Mouse (Mus musculus): Measurements from ENCODE around the gene Cep41. TPM values are rescaled to one million over a fixed set of nuclear protein-coding genes. Genes with fewer than 3 reads are reported as not detected.

Gene Cep41
- polyA plus RNA-seq, 1 experiment = 3.4 TPM

DNA sequence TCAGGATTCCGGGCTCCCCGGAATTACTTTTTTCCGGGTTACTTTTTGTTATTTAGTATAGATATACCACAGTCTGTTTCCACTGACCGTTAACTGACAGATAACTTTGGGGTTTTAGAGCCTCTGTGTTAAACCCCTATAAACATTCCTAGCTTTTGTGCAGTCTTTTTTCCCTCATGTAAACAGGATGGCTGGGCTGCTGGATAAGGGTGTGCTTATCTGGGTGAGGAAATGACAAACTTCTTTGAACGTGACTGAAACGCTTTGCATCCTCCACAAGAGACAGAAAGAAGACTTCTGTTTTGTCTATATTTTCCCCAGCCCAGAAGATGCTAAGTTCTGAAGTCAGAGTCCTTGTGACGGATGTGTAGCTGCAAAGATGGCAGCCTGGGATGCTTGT lies 18.9 kb upstream of the Cep41 start:
- 65% methylated on average over 7 of the region's 7 CpGs for WGBS
- no peak for DNase-seq (ENCODE audit: low read depth, low spot score)

DNA sequence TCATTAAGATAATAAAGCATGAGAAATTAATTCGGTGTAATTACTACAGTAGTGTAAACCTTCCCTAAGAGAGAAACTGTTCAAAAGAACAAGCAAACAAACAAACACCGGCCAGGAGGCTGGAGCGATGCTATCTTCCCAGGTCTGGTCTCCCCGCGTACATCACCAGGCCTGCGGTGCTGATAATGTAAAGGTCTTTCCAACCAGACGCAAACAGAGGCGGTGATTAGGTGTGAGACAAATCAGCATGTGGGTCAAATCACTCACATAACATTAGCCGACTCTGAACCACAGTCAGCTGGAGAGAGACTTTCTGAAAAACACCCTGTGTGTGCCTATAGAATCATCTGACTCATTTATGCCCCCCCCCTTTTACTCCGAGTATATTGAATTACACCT lies 17.8 kb upstream of the Cep41 start:
- WGBS = 80% methylated on average over 10 of the region's 10 CpGs
- no peak for DNase-seq (ENCODE audit: low read depth, low spot score)

DNA sequence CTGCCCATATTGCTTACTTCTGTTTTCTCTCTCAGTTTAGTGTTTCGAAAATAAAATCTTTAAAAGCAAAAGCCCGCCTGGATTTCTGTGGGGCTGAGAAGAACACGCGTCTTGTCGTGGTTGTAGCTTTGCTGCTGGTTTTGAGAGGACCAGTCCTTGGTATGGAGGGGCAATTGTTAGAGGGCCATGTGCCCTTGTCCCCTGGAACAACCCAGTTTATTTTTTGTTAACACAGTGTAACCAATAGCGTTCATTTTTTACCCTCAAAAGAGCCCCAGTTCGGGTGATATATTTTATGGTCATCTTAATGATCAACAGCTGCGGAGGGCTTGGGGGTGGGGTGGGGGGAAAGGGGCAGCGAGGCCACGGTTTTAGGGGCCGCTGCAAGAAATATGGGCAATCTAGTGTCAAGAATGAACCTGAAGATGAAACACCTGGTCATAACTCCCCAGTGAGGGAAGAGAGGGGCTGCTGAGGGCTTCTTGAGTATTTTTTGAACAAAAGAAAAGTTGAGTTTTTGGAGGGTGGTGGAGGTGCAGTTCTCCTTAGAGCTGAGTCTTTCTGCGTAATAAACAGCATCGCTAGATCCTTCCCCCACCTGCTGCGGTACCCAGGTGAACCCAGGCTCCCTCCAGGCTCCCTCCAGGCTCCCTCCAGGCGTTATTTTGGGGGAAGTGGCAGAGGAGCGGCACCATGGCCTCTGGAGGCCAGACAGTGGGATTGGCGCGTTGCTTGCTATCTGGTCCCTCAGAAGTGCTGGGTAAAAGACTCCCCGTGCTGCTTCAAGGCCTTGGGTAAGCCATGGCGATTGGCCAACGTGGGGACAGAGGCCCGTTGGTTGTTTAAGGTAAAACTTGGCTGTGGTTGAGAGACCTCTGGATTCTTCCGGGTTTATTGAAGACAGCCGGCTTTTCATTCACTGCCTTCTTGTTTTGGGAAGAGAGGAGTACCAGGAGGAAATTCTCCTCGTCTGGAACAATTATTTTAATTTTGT lies 17.1 kb upstream of the Cep41 start:
- 52% methylated on average over 25 of the region's 25 CpGs for WGBS
- no peak for DNase-seq (ENCODE audit: low read depth, low spot score)

DNA sequence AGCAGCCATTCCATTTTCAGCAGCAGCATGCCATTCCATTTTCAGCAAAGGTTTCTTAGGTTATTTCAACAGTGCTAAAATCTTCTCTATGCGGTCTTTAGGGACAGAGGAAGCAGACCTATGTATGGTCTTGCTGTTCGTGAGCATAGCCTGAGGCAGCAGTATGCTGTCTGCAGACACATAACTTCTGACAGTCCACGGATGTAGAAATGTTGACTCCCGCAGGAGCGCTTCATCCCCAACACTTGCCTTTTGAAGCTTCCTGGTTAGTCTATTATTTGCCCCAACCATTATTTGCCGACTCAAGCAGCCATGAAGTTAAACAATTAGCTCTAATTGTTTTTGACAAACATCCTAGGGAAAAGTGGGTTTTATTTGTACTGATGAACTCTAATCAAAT lies 15.6 kb upstream of the Cep41 start:
- no peak for DNase-seq (ENCODE audit: low read depth, low spot score)
- 65% methylated on average over 6 of the region's 6 CpGs for WGBS

DNA sequence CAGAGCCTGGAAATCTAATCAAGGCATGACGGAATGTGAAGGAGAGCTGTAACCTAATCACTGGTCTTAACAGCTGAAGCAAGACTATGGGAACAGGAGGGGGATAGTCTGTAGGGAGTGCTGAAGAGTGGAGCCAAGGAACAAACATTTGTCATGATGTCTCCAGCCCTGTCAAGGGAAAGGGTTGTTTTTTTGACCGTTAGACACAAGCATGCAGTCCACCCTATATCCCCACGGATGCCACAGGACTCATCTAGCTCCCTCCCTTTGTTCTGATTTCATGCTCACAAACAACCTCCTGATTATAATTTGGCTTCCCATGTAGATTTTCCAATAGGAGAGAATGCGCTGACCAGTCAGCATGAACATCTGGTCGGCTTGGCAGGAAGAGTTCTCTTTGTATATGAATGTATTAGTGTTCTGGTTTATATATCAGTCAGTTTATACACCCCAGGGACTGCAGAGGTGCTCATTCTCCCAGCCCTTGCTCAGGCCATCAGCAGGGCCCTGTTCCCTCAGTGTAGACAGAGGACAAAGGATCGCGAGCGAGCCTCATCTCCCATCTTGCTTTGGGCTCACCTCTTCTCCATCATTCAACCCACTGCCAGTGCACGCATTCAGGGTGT lies 10.5 kb upstream of the Cep41 start:
- WGBS = 75% methylated on average over 9 of the region's 9 CpGs
- no peak for DNase-seq (ENCODE audit: low read depth, low spot score)

DNA sequence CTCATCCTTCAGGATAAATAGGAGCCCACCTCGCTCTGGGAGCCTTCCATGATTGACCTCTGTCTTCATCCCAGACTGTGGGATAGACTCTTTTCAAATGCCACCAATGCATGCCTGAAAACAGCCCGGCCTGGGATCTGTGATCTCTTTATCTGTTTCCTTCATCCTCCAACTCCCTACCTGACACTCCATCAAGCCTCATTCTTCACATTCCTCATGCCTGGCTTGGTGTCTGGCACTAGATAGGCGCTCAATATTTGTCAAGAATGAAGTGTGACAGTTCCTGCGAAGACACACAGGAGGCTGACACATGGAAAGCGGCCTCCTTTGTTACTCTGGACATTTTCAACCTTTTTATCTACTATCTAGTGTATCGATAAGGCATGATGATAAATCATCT lies 9.9 kb upstream of the Cep41 start:
- 67% methylated on average over 6 of the region's 6 CpGs for WGBS
- no peak for DNase-seq (ENCODE audit: low read depth, low spot score)

DNA sequence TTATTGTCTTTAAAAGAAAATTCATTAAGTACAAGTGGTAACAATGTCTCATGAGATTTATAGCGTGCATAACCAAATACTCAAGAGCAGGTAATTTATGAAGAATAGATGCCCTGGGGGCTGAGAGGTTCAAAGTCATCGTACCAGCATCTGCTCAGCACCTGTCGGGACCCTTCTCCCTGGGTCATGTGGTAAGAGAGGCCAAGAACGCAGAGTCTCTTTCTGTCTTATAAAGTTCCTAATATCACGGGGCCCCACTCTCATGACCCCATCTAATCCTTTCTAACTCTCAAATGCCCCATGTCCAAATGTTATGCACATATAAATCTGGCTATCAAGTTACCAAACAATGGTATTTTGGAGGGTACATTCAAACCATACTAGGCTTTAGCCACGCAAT lies 9.3 kb upstream of the Cep41 start:
- WGBS = 87% methylated on average over 6 of the region's 6 CpGs
- DNase-seq (ENCODE audit: low read depth, low spot score) = no peak

DNA sequence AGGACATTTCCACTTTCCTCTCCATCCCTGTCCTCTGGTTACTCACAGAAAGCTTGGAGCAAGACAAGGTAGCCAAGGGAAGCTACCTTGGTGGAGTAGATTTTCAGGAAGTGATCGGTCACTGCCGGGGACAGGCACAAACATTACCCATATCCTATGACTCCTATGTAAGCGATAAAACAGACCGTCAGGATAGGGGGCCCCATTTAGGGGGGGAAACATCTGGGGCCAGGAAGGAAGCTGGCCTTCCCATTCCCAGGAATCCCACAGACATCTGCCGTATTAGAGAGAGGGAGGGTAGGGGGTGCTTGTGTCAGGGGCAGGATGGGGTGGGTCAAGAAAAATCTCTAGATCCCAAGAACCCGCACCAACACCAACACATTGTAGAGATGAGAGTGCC lies 6.6 kb upstream of the Cep41 start:
- 46% methylated on average over 6 of the region's 6 CpGs for WGBS
- DNase-seq (ENCODE audit: low read depth, low spot score) = no peak

DNA sequence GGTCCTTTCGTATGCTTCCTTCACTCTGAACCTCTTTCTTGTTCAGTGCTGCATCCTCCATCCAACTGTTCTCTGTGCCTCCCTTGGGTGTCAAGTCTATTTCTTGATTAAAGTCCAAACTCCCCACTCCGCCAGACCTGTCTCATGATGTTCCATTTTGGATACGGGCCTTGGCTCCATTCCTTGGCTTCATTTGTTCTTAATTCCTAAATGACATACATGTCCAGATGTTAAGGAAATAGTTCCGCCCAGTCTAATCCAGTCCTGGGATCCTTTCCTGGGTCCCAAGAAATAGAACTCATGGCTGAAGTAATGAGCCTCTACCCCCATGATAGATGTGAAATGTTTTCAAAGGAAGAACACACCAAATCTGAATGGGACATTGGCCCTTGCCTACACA lies 4.5 kb upstream of the Cep41 start:
- no peak for DNase-seq (ENCODE audit: low read depth, low spot score)
- WGBS = 82% methylated on average over 4 of the region's 4 CpGs

DNA sequence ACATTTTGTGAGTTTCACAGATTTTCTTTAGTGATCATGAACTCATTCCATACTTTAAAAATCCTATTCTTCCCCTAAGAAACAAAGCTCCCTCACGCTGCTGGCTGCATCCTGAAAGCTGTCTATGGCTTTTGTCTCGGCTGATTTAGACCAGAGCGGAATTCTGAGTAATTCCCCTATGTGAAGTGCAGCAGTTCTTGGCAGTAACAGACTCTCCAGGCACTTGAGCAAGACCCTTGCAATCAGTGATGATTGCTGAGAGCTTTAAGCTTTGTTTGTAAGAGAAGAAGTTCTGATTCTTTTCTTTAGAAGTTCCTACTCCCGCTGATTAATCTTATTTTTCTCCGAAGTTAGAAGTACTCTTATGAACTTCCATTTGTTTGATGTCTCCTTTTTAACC lies 3.9 kb upstream of the Cep41 start:
- no peak for DNase-seq (ENCODE audit: low read depth, low spot score)
- WGBS = 62% methylated on average over 5 of the region's 5 CpGs

DNA sequence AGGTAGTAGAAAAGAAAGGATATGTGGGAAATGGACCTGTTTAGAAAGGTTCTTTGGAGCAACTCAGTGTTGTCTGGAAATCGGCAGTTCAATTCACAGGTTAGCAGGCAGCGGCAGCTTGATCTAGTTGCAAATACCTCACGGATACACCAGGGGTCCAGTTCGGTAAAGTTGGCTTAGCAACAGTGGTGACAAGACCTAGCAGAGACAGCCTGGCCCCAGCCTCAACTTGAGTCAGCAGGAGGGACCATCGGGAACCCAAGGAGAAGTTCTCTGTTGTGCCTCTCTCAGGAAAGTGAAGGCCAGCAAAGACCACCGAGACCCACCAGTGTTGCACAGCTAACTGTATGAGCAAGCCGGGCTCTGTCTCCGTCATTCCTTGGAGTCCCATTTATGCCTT lies 1.6 kb upstream of the Cep41 start:
- 91% methylated on average over 8 of the region's 8 CpGs for WGBS
- DNase-seq (ENCODE audit: low read depth, low spot score) = no peak

DNA sequence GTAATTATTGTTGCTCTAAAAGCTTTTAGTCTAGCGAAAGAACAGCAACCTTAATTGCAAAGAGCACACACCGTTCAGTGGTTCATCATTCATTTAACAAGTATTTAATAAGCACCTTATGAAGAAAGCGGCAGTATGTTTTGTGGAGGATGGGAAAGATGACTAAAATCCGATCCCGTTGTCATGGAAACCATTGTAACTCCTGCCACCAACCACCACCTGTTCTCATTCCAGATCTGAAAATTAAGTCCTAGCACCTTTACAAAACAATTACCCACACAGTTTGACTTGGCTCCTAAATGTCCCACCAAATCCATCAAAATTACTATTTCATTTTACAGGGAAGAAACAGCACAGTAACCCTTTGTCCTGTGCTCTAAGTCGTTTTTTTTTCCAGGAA lies 660 bp upstream of the Cep41 start:
- DNase-seq (ENCODE audit: low read depth, low spot score) = no peak
- WGBS = 44% methylated on average over 6 of the region's 6 CpGs

DNA sequence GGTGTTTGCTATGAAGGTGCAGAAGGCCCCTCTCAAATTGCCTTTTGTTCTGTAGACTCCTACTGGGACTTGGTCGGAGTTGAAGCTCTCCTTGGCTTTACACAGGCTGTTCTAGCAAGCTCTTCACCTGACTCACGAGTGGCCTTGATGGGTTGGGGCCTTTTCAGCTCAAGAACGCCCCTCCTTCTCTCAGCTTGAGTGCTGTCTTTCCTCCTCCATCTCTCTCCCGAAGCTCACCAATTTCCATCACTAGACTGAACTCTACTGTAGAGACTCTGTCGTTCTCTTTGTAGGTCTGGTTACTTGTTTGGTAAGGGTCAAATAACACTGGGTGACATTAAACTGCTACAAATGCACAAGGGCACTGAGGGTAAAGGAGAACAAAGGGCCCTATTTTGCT lies 723 bp downstream of the Cep41 start:
- WGBS = 69% methylated on average over 5 of the region's 5 CpGs
- DNase-seq (ENCODE audit: low read depth, low spot score) = no peak

DNA sequence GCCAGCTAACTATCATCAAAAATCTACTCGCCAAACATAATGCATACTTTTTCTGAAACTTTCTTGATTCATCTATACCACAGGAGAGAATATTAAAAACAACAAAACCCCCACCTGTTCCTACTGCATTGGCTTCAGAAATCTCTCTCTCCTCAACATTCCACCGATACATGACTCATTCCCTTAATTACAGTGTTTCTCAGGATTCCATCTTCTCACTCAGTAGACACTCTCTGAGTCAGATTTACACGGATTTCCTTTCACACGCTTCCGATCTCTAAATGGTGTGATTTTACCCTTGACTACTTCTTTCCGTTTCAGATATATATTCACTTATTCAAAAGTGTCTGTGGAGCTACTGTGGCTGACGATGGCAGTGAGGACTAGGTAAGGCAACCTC lies 6.4 kb downstream of the Cep41 start:
- no peak for DNase-seq (ENCODE audit: low read depth, low spot score)
- WGBS = 91% methylated on average over 7 of the region's 7 CpGs

DNA sequence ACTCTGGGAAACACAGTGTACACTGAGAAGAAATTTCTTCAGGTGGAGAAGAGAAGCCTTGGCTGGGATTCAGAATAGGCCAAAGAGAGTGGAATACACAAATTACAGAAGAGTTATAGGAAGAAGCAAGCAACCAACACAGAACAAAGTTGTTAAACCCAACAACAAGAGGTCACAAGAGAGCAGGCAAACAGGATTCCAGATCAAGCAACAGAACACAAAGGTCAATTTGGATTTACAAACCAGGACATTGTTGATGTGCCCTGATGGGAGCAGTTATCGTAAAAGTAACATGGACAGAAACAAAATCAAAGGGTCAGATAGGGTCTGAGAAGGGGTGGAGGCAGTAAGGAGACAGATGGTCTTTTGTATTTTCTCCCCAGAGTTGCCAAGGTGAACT lies 9.0 kb downstream of the Cep41 start:
- no peak for DNase-seq (ENCODE audit: low read depth, low spot score)
- 92% methylated on average over 1 of the region's 1 CpGs for WGBS

DNA sequence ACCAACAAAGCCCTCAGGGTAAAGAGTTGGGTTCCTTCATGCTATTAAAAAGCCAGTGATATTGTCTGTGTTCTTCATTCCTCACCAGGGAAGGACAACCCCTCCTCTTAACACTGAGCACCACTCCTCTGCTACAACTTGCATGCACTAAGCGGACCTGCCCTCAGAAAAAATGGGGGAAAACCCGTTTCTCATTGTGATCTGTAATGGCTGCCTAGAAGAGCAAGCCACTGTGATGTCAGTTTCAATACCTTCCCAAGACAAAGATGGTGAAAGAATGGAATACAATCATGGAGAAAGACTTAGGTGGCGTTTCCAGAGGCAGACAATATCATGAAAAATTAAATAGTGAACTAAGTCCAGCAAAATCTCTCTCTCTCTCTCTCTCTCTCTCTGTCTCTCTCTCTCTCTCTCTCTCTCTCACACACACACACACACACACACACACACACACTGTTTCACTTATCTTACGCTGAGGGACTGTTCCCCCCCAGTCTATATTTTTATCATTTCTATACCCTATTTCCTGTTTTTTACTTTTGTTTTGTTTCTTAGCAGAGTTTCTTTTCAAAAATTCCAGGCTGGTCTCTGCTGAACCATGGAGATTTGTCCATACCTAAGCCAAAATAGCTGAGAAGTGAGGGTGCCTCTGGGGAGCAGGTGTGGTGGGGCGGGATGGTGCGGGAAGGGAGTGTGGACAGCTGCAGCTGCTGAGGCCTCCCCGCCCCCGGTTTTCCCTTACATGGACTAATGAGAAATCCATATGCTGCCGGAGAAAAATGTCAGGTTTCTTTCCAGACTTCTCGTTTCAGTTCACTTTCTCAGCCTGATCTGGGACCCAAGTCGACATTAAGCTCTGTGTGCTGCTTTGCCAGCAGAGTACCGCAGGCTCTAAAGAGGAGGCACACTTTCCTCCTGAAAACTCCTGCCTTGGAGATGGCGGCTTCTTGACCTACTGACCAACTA lies 11.3 kb downstream of the Cep41 start:
- WGBS = 62% methylated on average over 13 of the region's 13 CpGs
- DNase-seq (ENCODE audit: low read depth, low spot score) = no peak

DNA sequence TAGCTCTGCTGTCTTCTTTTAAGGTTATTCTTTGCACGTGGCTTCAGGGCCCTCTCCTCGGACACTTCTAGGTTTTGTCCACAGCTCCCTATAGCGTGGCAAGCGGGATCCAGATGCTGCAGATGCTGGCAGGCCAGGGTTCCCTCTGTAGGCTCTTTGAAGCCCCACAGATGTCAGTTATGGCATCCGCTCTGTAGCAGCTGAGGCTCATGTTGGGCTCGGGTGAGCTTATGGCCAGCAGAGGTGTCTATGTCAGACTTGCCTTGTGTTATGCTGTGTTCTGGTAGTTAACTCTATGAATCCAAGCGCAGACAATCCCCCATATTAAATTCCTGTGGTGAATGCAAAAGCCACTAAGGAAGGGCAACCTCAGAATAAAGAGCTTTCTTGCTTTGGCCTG lies 13.1 kb downstream of the Cep41 start:
- DNase-seq (ENCODE audit: low read depth, low spot score) = no peak
- WGBS = 84% methylated on average over 7 of the region's 7 CpGs

DNA sequence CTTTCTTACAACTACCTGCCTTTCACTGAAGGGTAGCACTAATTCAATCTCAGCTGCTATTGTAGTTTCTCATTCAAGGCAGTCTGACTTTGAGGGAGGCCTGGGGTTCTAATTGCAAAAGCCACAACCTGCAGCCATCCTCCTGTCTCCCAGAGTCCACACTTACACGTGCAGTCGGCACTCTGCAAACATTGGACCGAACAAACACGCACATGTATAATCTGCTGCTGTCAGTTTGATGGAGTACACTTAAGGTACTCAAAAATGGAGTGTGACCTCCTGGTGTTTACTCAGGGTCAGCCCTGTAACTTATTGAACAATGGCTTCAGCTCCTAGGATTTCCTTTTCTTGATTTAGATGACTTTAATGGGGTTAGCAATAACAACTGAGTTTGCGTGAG lies 14.0 kb downstream of the Cep41 start:
- no peak for DNase-seq (ENCODE audit: low read depth, low spot score)
- 55% methylated on average over 5 of the region's 5 CpGs for WGBS

DNA sequence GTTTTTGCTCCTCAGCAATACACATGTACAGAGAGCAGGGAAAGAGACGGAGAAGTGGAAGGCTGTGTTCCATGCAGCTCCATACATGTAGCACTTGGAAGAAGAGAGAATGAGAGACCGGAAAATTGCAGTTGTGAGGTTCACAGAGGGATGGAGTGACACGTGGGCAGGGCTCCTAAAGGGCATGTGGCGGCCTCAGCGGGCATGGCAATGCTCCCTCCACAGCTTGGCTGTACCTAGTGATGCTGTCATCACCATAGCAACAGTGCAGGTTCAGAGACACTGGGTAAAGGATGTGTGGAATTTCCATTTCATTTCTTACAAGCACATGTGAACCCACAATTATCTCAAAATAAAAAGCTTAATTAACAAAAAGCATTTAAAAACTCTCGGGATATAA lies 15.1 kb downstream of the Cep41 start:
- DNase-seq (ENCODE audit: low read depth, low spot score) = no peak
- 94% methylated on average over 6 of the region's 6 CpGs for WGBS

DNA sequence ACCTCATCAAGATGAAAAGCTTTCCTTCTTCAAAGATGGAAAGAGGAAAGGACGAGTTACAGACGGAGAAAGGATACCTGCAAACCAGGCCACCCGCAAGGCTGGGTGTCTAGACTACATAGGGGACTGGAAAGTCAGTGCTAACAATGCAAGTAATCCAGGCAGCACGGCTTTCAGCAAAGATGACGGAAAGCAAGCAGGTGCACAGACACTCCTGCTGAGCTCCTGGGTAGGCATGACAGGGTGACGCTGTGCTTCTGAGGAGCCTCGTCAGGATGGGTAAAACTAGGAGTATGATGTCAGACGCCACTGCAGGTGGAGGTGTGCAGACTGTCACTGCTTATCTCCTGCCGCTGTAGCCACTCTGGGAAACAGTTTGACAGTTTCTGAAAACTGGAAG lies 16.0 kb downstream of the Cep41 start:
- DNase-seq (ENCODE audit: low read depth, low spot score) = no peak
- WGBS = 92% methylated on average over 9 of the region's 9 CpGs
